Mouse (Mus musculus) bone marrow macrophage, adult 2 months (primary cell): Measurements from ENCODE around the gene S1pr3.

Experiments
- CTCF ChIP-seq: IDR thresholded peaks from 2 replicates; pipeline ENCODE4 v1.5.1; 2012; ENCODE audit warnings: low read depth, mild to moderate bottlenecking, low read length, moderate library complexity
- POLR2A ChIP-seq: IDR thresholded peaks from 2 replicates; pipeline ENCODE4 v1.6.1; 2012; ENCODE audit warnings: mild to moderate bottlenecking, low read depth, low read length, borderline replicate concordance

DNA sequence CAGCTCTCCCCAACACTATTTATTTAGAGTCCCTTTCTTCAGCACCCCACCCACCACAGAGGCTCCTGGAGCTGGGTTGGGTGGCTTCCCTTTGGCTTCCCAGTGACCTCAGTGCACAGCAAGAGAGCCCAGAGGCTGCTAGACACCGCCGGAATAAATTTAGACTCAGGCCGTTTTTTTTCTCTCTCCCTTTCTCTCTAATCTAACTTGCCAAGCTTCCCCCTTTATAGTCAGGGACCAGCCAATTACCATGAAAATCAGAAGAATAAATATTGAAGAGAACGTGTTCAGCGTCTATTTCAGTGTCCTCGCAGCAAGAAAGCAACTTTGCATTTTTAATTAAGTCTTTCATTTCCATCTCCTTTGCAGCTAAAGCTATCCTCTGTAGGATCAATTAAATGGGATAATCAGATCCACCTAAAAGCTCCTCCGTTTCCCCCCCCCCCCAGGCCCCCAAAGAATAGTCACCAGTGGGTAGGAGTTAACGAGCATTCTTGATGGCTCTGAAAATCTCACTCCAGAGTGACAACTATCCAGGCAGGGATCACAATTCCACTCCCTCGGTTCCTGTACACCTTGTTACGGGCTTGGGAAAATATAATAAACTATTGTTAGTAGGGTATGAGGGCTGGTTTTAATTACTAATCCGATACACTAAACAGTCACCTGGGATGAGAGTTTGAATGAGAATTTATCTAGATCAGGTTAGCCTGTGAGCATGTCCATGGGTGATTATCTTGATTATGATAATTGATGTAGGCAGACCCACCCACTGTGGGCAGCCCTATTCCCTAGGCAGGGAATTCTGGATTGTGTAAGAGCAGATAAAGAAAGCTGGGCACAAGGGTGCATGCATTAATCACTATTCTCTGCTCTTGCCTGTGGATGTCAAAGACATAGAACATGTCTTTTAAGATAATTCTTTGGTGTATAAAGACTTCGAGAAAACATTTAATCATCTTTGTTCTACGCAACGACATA is 29.0 kb downstream of the S1pr3 start:
- TF ChIP-seq POLR2A: no peak
- TF ChIP-seq CTCF: no peak
